Mouse (Mus musculus) liver, embryonic 14.5 days (tissue): ENCODE measurements around the gene Ntrk3.

Experiments used
- CTCF ChIP-seq: IDR thresholded peaks from 2 replicates; pipeline ENCODE4 v1.5.1; 2016; ENCODE audit warnings: antibody characterized with exemption, low read depth, control low read depth
- EP300 ChIP-seq: IDR thresholded peaks from 2 replicates; pipeline ENCODE4 v1.6.1; 2016; ENCODE audit warnings: antibody characterized with exemption, low read depth

- TF ChIP-seq CTCF (no peak), EP300 (no peak)
Observed at GRCm38 (mm10) chr7:78290186-78290585, 447.6 kb downstream of the Ntrk3 start.
